Mouse (Mus musculus): ENCODE results near the gene Hbp1. TPM values are rescaled to one million over a fixed set of nuclear protein-coding genes. Genes with fewer than 3 reads are reported as not detected.

Hbp1 gene
- polyA plus RNA-seq, 2 experiments = 102 to 142 TPM

GRCm38 (mm10) chr12:31892079-31892478 lies 58.3 kb downstream of the Hbp1 start:
- ATAC-seq (ENCODE audit: low FRiP score, low read depth) (no peak), DNase-seq (ENCODE audit: low spot score) (no peak)
- no peak for TF ChIP-seq POLR2A (IDR thresholded peaks at IDR 0.05; ENCODE audit: borderline replicate concordance, extremely low read depth, insufficient read depth, insufficient read length)
- no peaks in the 10 kb centered on the region for H3K27me3 ChIP-seq (ENCODE audit: control insufficient read depth, insufficient read depth, low read length)
- H3K4me2 ChIP-seq (replicated peaks; ENCODE audit: low read depth, low read length, severe bottlenecking) = no peak overlapping the region
- no peak overlapping the region for H3K9ac ChIP-seq (ENCODE audit: low read depth, low read length, severe bottlenecking)
- no peaks in the 10 kb centered on the region; the same call in 1 of the 2 replicates for H3K36me3 ChIP-seq (ENCODE audit: control insufficient read depth, insufficient read depth, low read length)
- H3K27ac ChIP-seq (replicated peaks; ENCODE audit: low read depth, low read length) = no peak overlapping the region
- no peaks in the 10 kb centered on the region for H3K9me3 ChIP-seq (ENCODE audit: control insufficient read depth, low read length)
- H3K4me3 ChIP-seq (replicated peaks; ENCODE audit: low read length) = no peak overlapping the region
- H3K4me1 ChIP-seq (ENCODE audit: control insufficient read depth, insufficient read depth, low read length) = peaks cover 9% of the 10 kb centered on the region; the same call in 1 of the 2 replicates

GRCm38 (mm10) chr12:31890685-31891084 lies 59.6 kb downstream of the Hbp1 start:
- peaks cover 11% of the 10 kb centered on the region; the same call in 1 of the 2 replicates for H3K36me3 ChIP-seq (ENCODE audit: control insufficient read depth, insufficient read depth, low read length)
- no peak for TF ChIP-seq POLR2A (IDR thresholded peaks at IDR 0.05; ENCODE audit: borderline replicate concordance, extremely low read depth, insufficient read depth, insufficient read length)
- H3K9ac ChIP-seq (ENCODE audit: low read depth, low read length, severe bottlenecking) = no peak overlapping the region
- WGBS = 68% methylated on average over 6 of the region's 6 CpGs
- no peak overlapping the region for H3K4me2 ChIP-seq (replicated peaks; ENCODE audit: low read depth, low read length, severe bottlenecking)
- no peak for DNase-seq (ENCODE audit: low spot score)
- no peaks in the 10 kb centered on the region for H3K9me3 ChIP-seq (ENCODE audit: control insufficient read depth, low read length)
- H3K4me3 ChIP-seq (replicated peaks; ENCODE audit: low read length) = no peak overlapping the region
- ATAC-seq (ENCODE audit: low FRiP score, low read depth) = no peak
- H3K4me1 ChIP-seq (ENCODE audit: control insufficient read depth, insufficient read depth, low read length) = 0 out of 2 replicates have a peak, but pooled peaks cover under 1% of the 10 kb centered on the region
- no peak overlapping the region for H3K27ac ChIP-seq (replicated peaks; ENCODE audit: low read depth, low read length)
- no peaks in the 10 kb centered on the region for H3K27me3 ChIP-seq (ENCODE audit: control insufficient read depth, insufficient read depth, low read length)

GRCm38 (mm10) chr12:31885844-31886606 lies 64.3 kb downstream of the Hbp1 start:
- Histone ChIP-seq H3K9me3 (ENCODE audit: control insufficient read depth, low read length) (no peaks in the 10 kb centered on the region), H3K4me3 (replicated peaks; ENCODE audit: low read length) (no peak overlapping the region), H3K4me2 (replicated peaks; ENCODE audit: low read depth, low read length, severe bottlenecking) (no peak overlapping the region), H3K27me3 (ENCODE audit: control insufficient read depth, insufficient read depth, low read length) (no peaks in the 10 kb centered on the region), H3K9ac (ENCODE audit: low read depth, low read length, severe bottlenecking) (no peak overlapping the region), H3K36me3 (ENCODE audit: control insufficient read depth, insufficient read depth, low read length) (peaks cover 11% of the 10 kb centered on the region; the same call in 1 of the 2 replicates), H3K4me1 (ENCODE audit: control insufficient read depth, insufficient read depth, low read length) (no peaks in the 10 kb centered on the region), H3K27ac (replicated peaks; ENCODE audit: low read depth, low read length) (no peak overlapping the region)
- ATAC-seq (ENCODE audit: low FRiP score, low read depth) (no peak), DNase-seq (ENCODE audit: low spot score) (no peak)
- no peak for TF ChIP-seq POLR2A (IDR thresholded peaks at IDR 0.05; ENCODE audit: borderline replicate concordance, extremely low read depth, insufficient read depth, insufficient read length)
- WGBS = 93% methylated on average over 11 of the region's 11 CpGs

- WGBS = 80% methylated on average over 4 of the region's 4 CpGs
- TF ChIP-seq POLR2A (IDR thresholded peaks at IDR 0.05; ENCODE audit: borderline replicate concordance, extremely low read depth, insufficient read depth, insufficient read length) = no peak
- no peak overlapping the region for H3K9ac ChIP-seq (ENCODE audit: low read depth, low read length, severe bottlenecking)
- DNase-seq (ENCODE audit: low spot score) = no peak
- H3K4me1 ChIP-seq (ENCODE audit: control insufficient read depth, insufficient read depth, low read length) = no peaks in the 10 kb centered on the region
- no peaks in the 10 kb centered on the region for H3K27me3 ChIP-seq (ENCODE audit: control insufficient read depth, insufficient read depth, low read length)
- no peak overlapping the region for H3K27ac ChIP-seq (replicated peaks; ENCODE audit: low read depth, low read length)
- no peak overlapping the region for H3K4me3 ChIP-seq (replicated peaks; ENCODE audit: low read length)
- peaks cover 11% of the 10 kb centered on the region; the same call in 1 of the 2 replicates for H3K36me3 ChIP-seq (ENCODE audit: control insufficient read depth, insufficient read depth, low read length)
- ATAC-seq (ENCODE audit: low FRiP score, low read depth) = no peak
- H3K9me3 ChIP-seq (ENCODE audit: control insufficient read depth, low read length) = no peaks in the 10 kb centered on the region
- no peak overlapping the region for H3K4me2 ChIP-seq (replicated peaks; ENCODE audit: low read depth, low read length, severe bottlenecking)
Observed at GRCm38 (mm10) chr12:31885084-31885483, 65.3 kb downstream of the Hbp1 start.

- peaks cover 11% of the 10 kb centered on the region; the same call in 1 of the 2 replicates for H3K36me3 ChIP-seq (ENCODE audit: control insufficient read depth, insufficient read depth, low read length)
- ATAC-seq (ENCODE audit: low FRiP score, low read depth) = no peak
- no peak for TF ChIP-seq POLR2A (IDR thresholded peaks at IDR 0.05; ENCODE audit: borderline replicate concordance, extremely low read depth, insufficient read depth, insufficient read length)
- H3K4me3 ChIP-seq (replicated peaks; ENCODE audit: low read length) = no peak overlapping the region
- no peak for DNase-seq (ENCODE audit: low spot score)
- H3K4me2 ChIP-seq (replicated peaks; ENCODE audit: low read depth, low read length, severe bottlenecking) = no peak overlapping the region
- no peaks in the 10 kb centered on the region for H3K27me3 ChIP-seq (ENCODE audit: control insufficient read depth, insufficient read depth, low read length)
- H3K27ac ChIP-seq (replicated peaks; ENCODE audit: low read depth, low read length) = no peak overlapping the region
- H3K9ac ChIP-seq (ENCODE audit: low read depth, low read length, severe bottlenecking) = no peak overlapping the region
- 80% methylated on average over 4 of the region's 4 CpGs for WGBS
- H3K9me3 ChIP-seq (ENCODE audit: control insufficient read depth, low read length) = no peaks in the 10 kb centered on the region
- H3K4me1 ChIP-seq (ENCODE audit: control insufficient read depth, insufficient read depth, low read length) = no peaks in the 10 kb centered on the region
Observed at GRCm38 (mm10) chr12:31884365-31884764, 66.0 kb downstream of the Hbp1 start.

All from limb, embryonic 14.5 days (tissue).